Mouse (Mus musculus): ENCODE data around the gene Slco1a5.
A peak's percentile ranks its signal among the peaks of the same experiment; 100 is the strongest.

Slco1a5 gene

GRCm38 (mm10) chr6:142322881-142323280 is at the start of gene Slco1a5:
Gene Slco1a5, minus strand, starts transcription at chr6:142322981.
- DNase-seq, result no peak

- no peak for DNase-seq
Measured at GRCm38 (mm10) chr6:142369568-142369967, 46.8 kb upstream of the Slco1a5 start.

- DNase-seq, result no peak
Measured at GRCm38 (mm10) chr6:142367565-142367964, 44.8 kb upstream of the Slco1a5 start.

- DNase-seq, result peak; percentile 53
Measured at GRCm38 (mm10) chr6:142366473-142367018, 43.8 kb upstream of the Slco1a5 start.

GRCm38 (mm10) chr6:142365742-142366472 is 43.1 kb upstream of the Slco1a5 start:
- DNase-seq, result peak; percentile 86

GRCm38 (mm10) chr6:142363019-142363576 is 40.3 kb upstream of the Slco1a5 start:
- no peak for DNase-seq

GRCm38 (mm10) chr6:142362036-142362435 is 39.3 kb upstream of the Slco1a5 start:
- no peak for DNase-seq

GRCm38 (mm10) chr6:142357106-142357505 is 34.3 kb upstream of the Slco1a5 start:
- DNase-seq, result peak; percentile 61

- DNase-seq, result peak; percentile 45
Measured at GRCm38 (mm10) chr6:142352099-142352498, 29.3 kb upstream of the Slco1a5 start.

GRCm38 (mm10) chr6:142347431-142348385 is 24.9 kb upstream of the Slco1a5 start:
- DNase-seq, result peak; percentile 75

- DNase-seq, result peak; percentile 36
Measured at GRCm38 (mm10) chr6:142346181-142347110, 23.7 kb upstream of the Slco1a5 start.

- peak; percentile 98 for DNase-seq
Measured at GRCm38 (mm10) chr6:142345440-142346038, 22.8 kb upstream of the Slco1a5 start, which contains the start of gene Pyroxd1. Gene Pyroxd1, plus strand, starts transcription at chr6:142345654.

GRCm38 (mm10) chr6:142343561-142343960 is 20.8 kb upstream of the Slco1a5 start:
- peak; percentile 51 for DNase-seq

- no peak for DNase-seq
Measured at GRCm38 (mm10) chr6:142339576-142339975, 16.8 kb upstream of the Slco1a5 start.

- no peak for DNase-seq
Measured at GRCm38 (mm10) chr6:142338961-142339360, 16.2 kb upstream of the Slco1a5 start.

- DNase-seq, result no peak
Measured at GRCm38 (mm10) chr6:142329201-142329600, 6.4 kb upstream of the Slco1a5 start.

GRCm38 (mm10) chr6:142326598-142326997 is 3.8 kb upstream of the Slco1a5 start:
- no peak for DNase-seq

- DNase-seq, result no peak
Measured at GRCm38 (mm10) chr6:142317106-142317505, 5.7 kb downstream of the Slco1a5 start.

GRCm38 (mm10) chr6:142314285-142314684 is 8.5 kb downstream of the Slco1a5 start:
- DNase-seq, result no peak

GRCm38 (mm10) chr6:142305076-142305475 is 17.7 kb downstream of the Slco1a5 start:
- DNase-seq, result no peak

- DNase-seq, result no peak
Measured at GRCm38 (mm10) chr6:142298098-142298497, 24.7 kb downstream of the Slco1a5 start, which contains the start of gene Iapp. Gene Iapp, plus strand, starts transcription at chr6:142298423.
